Mouse (Mus musculus) spleen, adult 2 months (tissue): ENCODE results near the gene Kirrel3.

Experiments used
- CTCF ChIP-seq: fragments of 200-500 bp; IDR thresholded peaks from 2 replicates; pipeline ENCODE4 v1.5.1; 2011; ENCODE audit warnings: mild to moderate bottlenecking, inconsistent platforms; ENCODE audit not compliant: insufficient read depth, insufficient read length, insufficient replicate concordance; ENCODE audit errors: extremely low read depth
- POLR2A ChIP-seq: fragments of 200-500 bp; IDR thresholded peaks from 2 replicates; pipeline ENCODE4 v1.6.1; 2011; ENCODE audit warnings: low read depth, low read length, inconsistent platforms

- TF ChIP-seq CTCF, result no peak
- no peak for TF ChIP-seq POLR2A
Observed at GRCm38 (mm10) chr9:34978229-34978628, 492.5 kb downstream of the Kirrel3 start.
